ENCODE assay signal across 8 mouse cellular contexts in genomic region chr16:33941271-33941781, GRCm38 (mm10). TPM values are rescaled to one million over a fixed set of nuclear protein-coding genes. Genes with fewer than 3 reads are reported as not detected.
A peak's percentile ranks its signal among the peaks of the same experiment; 100 is the strongest.
DNase-seq lines count a peak whose midpoint lies in the region; ATAC-seq and TF ChIP-seq lines count a peak whose summit lies in the region.

No protein-coding gene starts in this region.

- peaks cover 4% of the 10 kb centered on the region; the same call in 1 of the 2 replicates for H3K36me3 ChIP-seq in heart, adult 2 months (ENCODE audit: control insufficient read depth, insufficient read depth, low read length)
- H3K36me3 ChIP-seq in kidney, adult 2 months (ENCODE audit: control insufficient read depth, insufficient read depth, low read length): no peaks in the 10 kb centered on the region
- no peaks in the 10 kb centered on the region; the same call in 1 of the 2 replicates for H3K36me3 ChIP-seq in liver, embryonic 12.5 days

- no peaks in the 10 kb centered on the region for H3K79me2 ChIP-seq in heart, adult 2 months (replicated peaks; ENCODE audit: control insufficient read depth, insufficient read depth, low read length)

- peak; percentile 53 to 70 for DNase-seq in left cerebral cortex, postnatal 10 days (ENCODE audit: extremely low spot score in 1 of 2, low spot score in 2 of 2)
- no peak for DNase-seq in left cerebral cortex, adult 8-10 months (ENCODE audit: low spot score in 2 of 2)
- DNase-seq in embryo, embryonic 11 days: peak; percentile 57
- peak; percentile 73 to 82 for DNase-seq in heart, adult 2 months
- DNase-seq in kidney, adult 2 months: peak; percentile 78
- DNase-seq in retina, postnatal 1 day: peak; percentile 90
- DNase-seq in yolk sac, embryonic 10.5 days (ENCODE audit: low spot score): no peak

- H3K4me3 ChIP-seq in heart, adult 2 months: no peak overlapping the region
- no peak overlapping the region for H3K4me3 ChIP-seq in kidney, adult 2 months (ENCODE audit: insufficient read depth, low read depth, low read length)
- no peak overlapping the region for H3K4me3 ChIP-seq in liver, embryonic 12.5 days

- no peaks in the 10 kb centered on the region for H3K9me3 ChIP-seq in liver, embryonic 12.5 days (replicated peaks)

- H3K4me1 ChIP-seq in heart, adult 2 months (ENCODE audit: control insufficient read depth, insufficient read depth, low read length): peaks cover 52% of the 10 kb centered on the region
- peaks cover 37% of the 10 kb centered on the region for H3K4me1 ChIP-seq in kidney, adult 2 months (ENCODE audit: control insufficient read depth, insufficient read depth, low read length)
- peaks cover 38% of the 10 kb centered on the region for H3K4me1 ChIP-seq in liver, embryonic 12.5 days

- peak; percentile 28; the same call in 1 of the 2 replicates for ATAC-seq in liver, embryonic 12.5 days

- intact Hi-C loops in left cerebral cortex, postnatal 10 days (cut with DNase I): no loop called here
- intact Hi-C loops in heart, adult 2 months (cut with DNase I): loop anchor here (2.0 to 10.0 kb wide), 2 partner anchors 63 to 357 kb away; no protein-coding TSS in a partner anchor

- TF ChIP-seq CTCF in heart, adult 2 months (IDR thresholded peaks at IDR 0.05): no peak
- TF ChIP-seq CTCF in kidney, adult 2 months (conservative IDR thresholded peaks at IDR 0.05; ENCODE audit: insufficient read depth, insufficient read length, low read depth, low read length): no peak

- H3K4me2 ChIP-seq in liver, embryonic 12.5 days: no peak overlapping the region

- peak overlapping the region; percentile 42 for H3K9ac ChIP-seq in heart, adult 2 months (ENCODE audit: low read depth, low read length)
- no peak overlapping the region for H3K9ac ChIP-seq in liver, embryonic 12.5 days

- H3K27ac ChIP-seq in heart, adult 2 months: peak overlapping the region; percentile 40
- H3K27ac ChIP-seq in kidney, adult 2 months (ENCODE audit: insufficient read depth, low read depth, low read length): no peak overlapping the region; the same call in 1 of the 2 replicates
- H3K27ac ChIP-seq in liver, embryonic 12.5 days: no peak overlapping the region; the same call in 1 of the 2 replicates

- no peaks in the 10 kb centered on the region for H3K27me3 ChIP-seq in heart, adult 2 months (ENCODE audit: control insufficient read depth, insufficient read depth, low read length)
- no peaks in the 10 kb centered on the region for H3K27me3 ChIP-seq in kidney, adult 2 months (replicated peaks; ENCODE audit: control insufficient read depth, insufficient read depth, low read length)
- H3K27me3 ChIP-seq in liver, embryonic 12.5 days (replicated peaks): peaks cover 2% of the 10 kb centered on the region; the same call in 1 of the 2 replicates

- peak; percentile 92 for TF ChIP-seq EP300 in heart, adult 2 months (IDR thresholded peaks at IDR 0.05; ENCODE audit: insufficient read depth, low read depth, low read length)

- no peak for TF ChIP-seq POLR2A in heart, adult 2 months (IDR thresholded peaks at IDR 0.05; ENCODE audit: insufficient read depth, low read depth, low read length)
- no peak for TF ChIP-seq POLR2A in kidney, adult 2 months (IDR thresholded peaks at IDR 0.05; ENCODE audit: low read depth, low read length)

- WGBS in heart, adult 2 months: 9% methylated on average over 11 of the region's 11 CpGs
- 39% methylated on average over 11 of the region's 11 CpGs for WGBS in kidney, adult 2 months
- WGBS in liver, embryonic 12.5 days (ENCODE audit: insufficient replicate concordance): 41% methylated on average over 11 of the region's 11 CpGs

RNA-seq across cellular contexts. Expression of gene Umps, which starts 25.5 kb away (rescaled TPM):
- 10 to 100 TPM; 17.0 to 18.2 TPM for total RNA-seq in left cerebral cortex, postnatal 10 days (2021)
- total RNA-seq in left cerebral cortex, adult 8-10 months (2022): 10 to 100 TPM; 13.0 to 13.5 (median 13.2) TPM
- 1 to 10 TPM; 7.9 to 8.4 TPM for total RNA-seq in heart, adult 2 months (2021)
- 3.8 and 5.5 TPM in 2 replicates for polyA plus RNA-seq in heart, adult 2 months (2012; rRNA removed)
- polyA plus RNA-seq in kidney, adult 2 months (2012; rRNA removed): 14.9 and 16.5 TPM in 2 replicates
- polyA plus RNA-seq in liver, embryonic 12.5 days (2016; fragmentation: Nextera tagmentation; extraction: Ambion mirVana): 66.6 and 68.0 TPM in 2 replicates

Comparison
In these comparisons a context has a peak if more than half of its experiments do, and no peak if none do; other contexts are left out.
1. DNase-seq: peak in left cerebral cortex, postnatal 10 days (2 of 2), embryo, embryonic 11 days (single experiment), heart, adult 2 months (2 of 2), kidney, adult 2 months (single experiment) and retina, postnatal 1 day (single experiment); none in left cerebral cortex, adult 8-10 months (0 of 2) and yolk sac, embryonic 10.5 days (single experiment).